Mouse (Mus musculus): Measurements from ENCODE around the gene Eml1. TPM values are rescaled to one million over a fixed set of nuclear protein-coding genes. Genes with fewer than 3 reads are reported as not detected.
A peak's percentile ranks its signal among the peaks of the same experiment; 100 is the strongest.

The Eml1 gene
- polyA plus RNA-seq, 1 experiment from 2014 or later: 10.6 TPM

GRCm38 (mm10) chr12:108352371-108353136 lies 18.2 kb upstream of the Eml1 start:
- peaks cover 74% of the 10 kb centered on the region for H3K27me3 ChIP-seq (replicated peaks)
- no peaks in the 10 kb centered on the region for H3K36me3 ChIP-seq
- no peak for ATAC-seq
- no peaks in the 10 kb centered on the region for H3K4me1 ChIP-seq
- H3K27ac ChIP-seq: no peak overlapping the region
- H3K4me3 ChIP-seq: no peak overlapping the region
- 12% methylated on average over 35 of the region's 35 CpGs for WGBS (ENCODE audit: insufficient replicate concordance)
- H3K9ac ChIP-seq: no peak overlapping the region
- H3K9me3 ChIP-seq (replicated peaks): no peaks in the 10 kb centered on the region
- H3K4me2 ChIP-seq: peak overlapping the region; percentile 15; the same call in 1 of the 2 replicates

GRCm38 (mm10) chr12:108354284-108354683 lies 16.5 kb upstream of the Eml1 start:
- Histone ChIP-seq H3K4me2 (no peak overlapping the region), H3K4me1 (no peaks in the 10 kb centered on the region), H3K27ac (no peak overlapping the region), H3K27me3 (replicated peaks) (peaks cover 60% of the 10 kb centered on the region), H3K9ac (no peak overlapping the region), H3K9me3 (replicated peaks) (no peaks in the 10 kb centered on the region), H3K4me3 (no peak overlapping the region), H3K36me3 (no peaks in the 10 kb centered on the region)
- WGBS (ENCODE audit: insufficient replicate concordance): 48% methylated on average over 2 of the region's 2 CpGs
- ATAC-seq: no peak

GRCm38 (mm10) chr12:108355271-108355670 lies 15.5 kb upstream of the Eml1 start:
- H3K4me2 ChIP-seq: no peak overlapping the region
- ATAC-seq: no peak
- H3K4me3 ChIP-seq: no peak overlapping the region
- no peaks in the 10 kb centered on the region for H3K36me3 ChIP-seq
- no peaks in the 10 kb centered on the region for H3K4me1 ChIP-seq
- no peak overlapping the region for H3K27ac ChIP-seq
- peaks cover 51% of the 10 kb centered on the region for H3K27me3 ChIP-seq (replicated peaks)
- 40% methylated on average over 1 of the region's 1 CpGs for WGBS (ENCODE audit: insufficient replicate concordance)
- H3K9ac ChIP-seq: no peak overlapping the region
- H3K9me3 ChIP-seq (replicated peaks): no peaks in the 10 kb centered on the region

- ATAC-seq: no peak
- Histone ChIP-seq H3K4me2 (no peak overlapping the region), H3K4me1 (no peaks in the 10 kb centered on the region), H3K27ac (no peak overlapping the region), H3K9ac (no peak overlapping the region), H3K9me3 (replicated peaks) (no peaks in the 10 kb centered on the region), H3K27me3 (replicated peaks) (peaks cover 44% of the 10 kb centered on the region), H3K4me3 (no peak overlapping the region), H3K36me3 (no peaks in the 10 kb centered on the region)
Observed at GRCm38 (mm10) chr12:108355986-108356385, 14.8 kb upstream of the Eml1 start.

GRCm38 (mm10) chr12:108363796-108364195 lies 7.0 kb upstream of the Eml1 start:
- H3K27ac ChIP-seq: no peak overlapping the region
- ATAC-seq: no peak
- 10% methylated on average over 5 of the region's 5 CpGs for WGBS (ENCODE audit: insufficient replicate concordance)

GRCm38 (mm10) chr12:108365340-108365739 lies 5.4 kb upstream of the Eml1 start:
- Histone ChIP-seq H3K4me3 (no peak overlapping the region), H3K9ac (no peak overlapping the region), H3K9me3 (replicated peaks) (no peaks in the 10 kb centered on the region), H3K4me1 (no peaks in the 10 kb centered on the region), H3K27me3 (replicated peaks) (peaks cover 4% of the 10 kb centered on the region), H3K27ac (no peak overlapping the region), H3K4me2 (no peak overlapping the region), H3K36me3 (no peaks in the 10 kb centered on the region)
- ATAC-seq: no peak
- WGBS (ENCODE audit: insufficient replicate concordance): 49% methylated on average over 3 of the region's 3 CpGs

More at GRCm38 (mm10) chr12:108363796-108364195, 7.0 kb upstream of the Eml1 start:
- Histone ChIP-seq H3K36me3 (no peaks in the 10 kb centered on the region), H3K27me3 (replicated peaks) (peaks cover 4% of the 10 kb centered on the region), H3K9ac (no peak overlapping the region), H3K4me3 (no peak overlapping the region), H3K4me1 (no peaks in the 10 kb centered on the region), H3K9me3 (replicated peaks) (no peaks in the 10 kb centered on the region), H3K4me2 (no peak overlapping the region)

- H3K36me3 ChIP-seq: no peaks in the 10 kb centered on the region
- no peak overlapping the region for H3K9ac ChIP-seq
- peaks cover 4% of the 10 kb centered on the region for H3K4me1 ChIP-seq
- no peaks in the 10 kb centered on the region for H3K9me3 ChIP-seq (replicated peaks)
- no peak overlapping the region for H3K27ac ChIP-seq
- ATAC-seq: no peak
- H3K4me3 ChIP-seq: no peak overlapping the region
- peaks cover 4% of the 10 kb centered on the region for H3K27me3 ChIP-seq (replicated peaks)
- WGBS (ENCODE audit: insufficient replicate concordance): 49% methylated on average over 7 of the region's 7 CpGs
- H3K4me2 ChIP-seq: no peak overlapping the region
Observed at GRCm38 (mm10) chr12:108365868-108366267, 4.9 kb upstream of the Eml1 start.

GRCm38 (mm10) chr12:108367909-108368308 lies 2.8 kb upstream of the Eml1 start:
- H3K27ac ChIP-seq: no peak overlapping the region
- H3K9ac ChIP-seq: no peak overlapping the region
- ATAC-seq: no peak
- peaks cover 11% of the 10 kb centered on the region for H3K4me1 ChIP-seq
- no peaks in the 10 kb centered on the region for H3K9me3 ChIP-seq (replicated peaks)
- no peak overlapping the region for H3K4me2 ChIP-seq
- no peaks in the 10 kb centered on the region for H3K36me3 ChIP-seq
- WGBS (ENCODE audit: insufficient replicate concordance): 55% methylated on average over 2 of the region's 2 CpGs
- H3K4me3 ChIP-seq: no peak overlapping the region
- H3K27me3 ChIP-seq (replicated peaks): peaks cover 4% of the 10 kb centered on the region; the same call in 1 of the 2 replicates

- 0 out of 2 replicates have a peak, but pooled peaks cover 4% of the 10 kb centered on the region for H3K27me3 ChIP-seq (replicated peaks)
- no peak for ATAC-seq
- no peaks in the 10 kb centered on the region for H3K36me3 ChIP-seq
- H3K9me3 ChIP-seq (replicated peaks): no peaks in the 10 kb centered on the region
- H3K9ac ChIP-seq: no peak overlapping the region
- no peak overlapping the region for H3K4me3 ChIP-seq
- WGBS (ENCODE audit: insufficient replicate concordance): 65% methylated on average over 5 of the region's 5 CpGs
- no peak overlapping the region for H3K27ac ChIP-seq
- H3K4me1 ChIP-seq: peaks cover 11% of the 10 kb centered on the region
- no peak overlapping the region for H3K4me2 ChIP-seq
Observed at GRCm38 (mm10) chr12:108368921-108369320, 1.8 kb upstream of the Eml1 start.

GRCm38 (mm10) chr12:108371429-108371765 lies 640 bp downstream of the Eml1 start:
- Histone ChIP-seq H3K4me2 (no peak overlapping the region), H3K27me3 (replicated peaks) (no peaks in the 10 kb centered on the region), H3K36me3 (no peaks in the 10 kb centered on the region), H3K27ac (no peak overlapping the region), H3K9ac (no peak overlapping the region), H3K4me1 (peaks cover 11% of the 10 kb centered on the region), H3K4me3 (no peak overlapping the region), H3K9me3 (replicated peaks) (no peaks in the 10 kb centered on the region)
- no peak for ATAC-seq
- 47% methylated on average over 6 of the region's 6 CpGs for WGBS (ENCODE audit: insufficient replicate concordance)

- Histone ChIP-seq H3K4me2 (no peak overlapping the region), H3K36me3 (no peaks in the 10 kb centered on the region), H3K27ac (no peak overlapping the region), H3K4me3 (no peak overlapping the region), H3K4me1 (peaks cover 11% of the 10 kb centered on the region), H3K9me3 (replicated peaks) (no peaks in the 10 kb centered on the region), H3K27me3 (replicated peaks) (no peaks in the 10 kb centered on the region), H3K9ac (no peak overlapping the region)
- no peak for ATAC-seq
- 76% methylated on average over 17 of the region's 17 CpGs for WGBS (ENCODE audit: insufficient replicate concordance)
Observed at GRCm38 (mm10) chr12:108372241-108372640, 1.5 kb downstream of the Eml1 start.

- Histone ChIP-seq H3K27me3 (replicated peaks) (no peaks in the 10 kb centered on the region), H3K4me2 (no peak overlapping the region), H3K9me3 (replicated peaks) (no peaks in the 10 kb centered on the region), H3K27ac (no peak overlapping the region), H3K4me1 (peaks cover 11% of the 10 kb centered on the region), H3K36me3 (no peaks in the 10 kb centered on the region), H3K4me3 (no peak overlapping the region), H3K9ac (no peak overlapping the region)
- ATAC-seq: no peak
- WGBS (ENCODE audit: insufficient replicate concordance): 67% methylated on average over 9 of the region's 9 CpGs
Observed at GRCm38 (mm10) chr12:108373611-108374010, 2.9 kb downstream of the Eml1 start.

GRCm38 (mm10) chr12:108374689-108375088 lies 3.9 kb downstream of the Eml1 start:
- Histone ChIP-seq H3K36me3 (no peaks in the 10 kb centered on the region), H3K9ac (no peak overlapping the region), H3K4me2 (no peak overlapping the region), H3K27me3 (replicated peaks) (no peaks in the 10 kb centered on the region), H3K4me1 (peaks cover 11% of the 10 kb centered on the region), H3K4me3 (no peak overlapping the region), H3K27ac (no peak overlapping the region), H3K9me3 (replicated peaks) (no peaks in the 10 kb centered on the region)
- ATAC-seq: no peak
- WGBS (ENCODE audit: insufficient replicate concordance): 64% methylated on average over 8 of the region's 8 CpGs
